Mouse (Mus musculus) gastrocnemius, postnatal 14 days (tissue): Measurements from ENCODE around the gene Fzd2. TPM values are rescaled to one million over a fixed set of nuclear protein-coding genes. Genes with fewer than 3 reads are reported as not detected.

ENCODE experiments used
- DNase-seq: peaks from one replicate; pipeline ENCODE4 v3.0.0; 2021; ENCODE audit warnings: mixed read lengths
- intact Hi-C: fragments of 180-260 bp; cut with DNase I; formaldehyde crosslinking; loops from one replicate; pipeline ENCODE4 v1.15.1; 2025; ENCODE audit warnings: low total_unique reads
- total RNA-seq, 2 experiments: library from RNA; stranded (reverse); gene quantifications; 2 replicates each; pipeline ENCODE4 v1.2.3; 2021

Gene Fzd2
- total RNA-seq, 2 experiments from 2014 or later, result 3.6 to 7.3 TPM

- intact Hi-C loops, result no loop called here
These were observed 4.5 kb downstream of the Fzd2 start for GRCm38 (mm10) chr11:102608691-102609090.

GRCm38 (mm10) chr11:102609483-102609882 is 5.3 kb downstream of the Fzd2 start:
- no peak for DNase-seq
- intact Hi-C loops, result no loop called here

More at GRCm38 (mm10) chr11:102608691-102609090, 4.5 kb downstream of the Fzd2 start:
- DNase-seq, result no peak

DNA sequence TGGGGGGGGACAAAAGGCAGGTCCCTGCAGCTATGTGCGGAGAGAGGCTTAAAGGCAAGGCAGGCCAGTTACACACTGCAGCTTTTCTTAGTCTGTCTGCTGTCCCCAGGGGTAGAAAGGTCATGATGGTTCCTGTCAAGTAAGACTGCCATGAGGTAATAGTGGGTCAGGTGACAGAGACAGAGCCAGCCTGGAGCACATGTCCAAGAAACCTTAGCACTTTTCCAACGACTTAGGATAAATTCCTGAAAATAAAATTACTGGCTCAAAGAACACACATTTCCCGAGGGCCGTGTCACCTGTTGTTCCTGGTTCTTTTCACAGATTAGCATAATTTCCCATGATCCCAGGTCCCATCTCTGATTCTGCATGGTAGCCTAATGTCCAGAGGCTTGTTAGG is 6.1 kb downstream of the Fzd2 start:
- intact Hi-C loops, result no loop called here
- DNase-seq, result no peak

DNA sequence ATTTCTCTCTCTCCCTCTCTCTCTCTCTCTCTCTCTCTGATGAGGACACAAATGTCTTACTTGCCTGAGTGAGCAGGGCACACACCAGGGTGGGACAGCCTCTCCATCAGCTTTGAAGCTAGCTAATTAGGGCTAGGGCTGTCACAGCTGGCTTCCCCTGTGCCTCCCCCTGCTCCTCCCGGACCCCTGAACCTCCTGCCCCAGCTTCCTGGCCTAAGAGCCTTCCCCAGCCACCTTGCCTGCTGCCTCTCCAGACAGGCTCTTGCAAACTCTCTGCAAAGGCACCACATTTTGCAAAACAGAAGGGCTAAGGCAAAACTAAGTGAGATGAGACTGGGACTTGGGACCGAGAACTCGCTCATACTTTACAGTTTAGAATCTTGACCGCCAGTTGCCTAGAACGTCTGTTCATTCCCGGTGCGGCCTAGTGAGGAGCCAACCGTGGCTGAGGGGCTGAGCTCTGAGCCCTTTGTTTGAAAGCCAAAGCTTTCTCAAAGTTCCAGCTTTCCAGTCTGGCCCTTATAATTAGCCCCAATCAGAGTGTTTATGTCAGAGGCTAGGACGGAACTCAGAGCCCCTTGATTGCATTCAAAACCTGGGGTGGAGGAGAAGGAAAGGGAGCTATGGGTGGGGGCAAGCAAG is 6.6 kb downstream of the Fzd2 start:
- intact Hi-C loops, result no loop called here
- DNase-seq, result no peak

GRCm38 (mm10) chr11:102611317-102611705 is 7.1 kb downstream of the Fzd2 start:
- intact Hi-C loops, result no loop called here

GRCm38 (mm10) chr11:102619449-102619848 is 15.3 kb downstream of the Fzd2 start:
- intact Hi-C loops, result no loop called here
- DNase-seq, result no peak

More at GRCm38 (mm10) chr11:102611317-102611705, 7.1 kb downstream of the Fzd2 start:
- no peak for DNase-seq

GRCm38 (mm10) chr11:102623876-102624789 is 19.9 kb downstream of the Fzd2 start:
- intact Hi-C loops, result no loop called here
- peak; percentile 69 for DNase-seq

- intact Hi-C loops, result no loop called here
- no peak for DNase-seq
These were observed 20.8 kb downstream of the Fzd2 start for GRCm38 (mm10) chr11:102624888-102625407.

DNA sequence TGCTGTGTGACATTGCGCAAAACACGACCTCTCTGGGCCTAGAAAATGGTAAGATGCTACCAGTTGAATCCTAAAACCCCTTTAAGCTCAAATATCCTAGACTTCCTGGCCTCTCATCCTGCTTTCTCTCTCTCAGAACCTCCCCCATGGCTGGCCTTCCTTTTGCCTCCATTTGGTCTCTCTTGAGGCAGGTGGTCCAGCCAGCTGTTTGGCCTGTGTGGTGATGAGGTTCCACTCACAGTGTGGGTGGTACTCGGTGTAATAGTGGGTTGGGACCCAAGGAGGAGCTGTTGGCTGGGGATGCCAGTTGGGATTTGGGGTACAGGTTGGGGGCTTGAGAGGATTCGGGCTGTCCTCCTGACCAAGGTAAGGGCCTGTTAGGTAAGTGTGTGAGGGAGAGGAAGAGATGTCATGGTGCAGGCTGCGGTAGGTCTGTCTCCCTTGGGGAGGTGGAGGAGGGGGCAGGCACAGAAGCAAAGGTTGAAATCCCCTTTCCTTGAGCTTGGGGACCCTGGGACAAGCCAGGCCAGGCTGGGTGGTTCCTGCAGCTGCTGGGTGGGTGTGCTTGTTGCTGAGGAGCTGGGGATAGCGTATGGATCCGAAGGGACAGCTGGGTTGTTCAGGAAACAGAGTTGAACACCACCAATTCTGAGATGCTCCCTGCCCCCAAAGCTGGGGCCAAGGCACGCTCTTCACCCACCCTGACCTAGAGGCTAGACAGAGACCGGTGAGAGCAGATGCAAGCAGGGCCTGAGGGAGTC is 23.2 kb downstream of the Fzd2 start:
- DNase-seq, result no peak
- intact Hi-C loops, result no loop called here

DNA sequence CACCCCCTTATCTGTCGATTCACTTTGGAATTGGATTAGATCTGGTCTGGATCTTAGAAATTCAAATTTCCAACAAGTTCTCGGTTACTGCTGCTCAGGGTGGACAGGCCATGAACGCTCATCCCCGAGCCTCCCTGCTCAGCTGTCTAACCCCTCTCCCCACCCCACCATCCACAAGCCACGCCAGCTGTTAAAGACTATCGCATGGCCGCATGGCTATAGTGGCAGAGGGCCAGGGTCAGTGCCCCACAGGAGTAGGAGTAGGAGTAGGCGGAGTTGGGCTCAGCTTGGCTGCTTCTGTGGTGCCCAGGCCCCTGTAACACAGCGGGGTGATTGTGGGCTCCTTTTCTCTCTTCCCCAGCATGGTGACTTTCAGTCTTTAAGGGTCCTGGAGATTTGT is 24.3 kb downstream of the Fzd2 start:
- intact Hi-C loops, result no loop called here
- DNase-seq, result peak; percentile 46

GRCm38 (mm10) chr11:102629375-102629774 is 25.2 kb downstream of the Fzd2 start:
- DNase-seq, result no peak
- intact Hi-C loops, result no loop called here

DNA sequence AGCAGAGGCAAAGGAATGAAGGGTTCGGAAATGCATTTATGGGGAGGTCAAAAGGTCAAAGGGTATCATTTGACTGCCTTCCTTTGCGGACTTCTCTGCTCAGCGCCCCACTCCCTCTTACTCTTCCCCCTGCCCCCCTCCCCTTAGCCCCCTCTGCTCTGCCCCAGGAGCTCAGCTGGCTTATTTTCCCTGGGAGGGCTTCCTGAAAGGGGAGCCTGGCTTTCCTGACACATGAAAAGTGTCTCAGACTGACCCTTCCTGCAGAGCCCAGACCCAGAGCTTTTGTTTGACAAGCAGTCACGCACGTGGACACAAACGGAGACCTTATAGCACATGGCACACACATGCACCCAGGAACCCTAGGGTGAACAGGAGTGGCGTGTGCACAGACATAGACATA is 26.5 kb downstream of the Fzd2 start:
- intact Hi-C loops, result no loop called here
- DNase-seq, result no peak

GRCm38 (mm10) chr11:102631203-102631602 is 27.0 kb downstream of the Fzd2 start:
- no peak for DNase-seq
- intact Hi-C loops, result no loop called here

DNA sequence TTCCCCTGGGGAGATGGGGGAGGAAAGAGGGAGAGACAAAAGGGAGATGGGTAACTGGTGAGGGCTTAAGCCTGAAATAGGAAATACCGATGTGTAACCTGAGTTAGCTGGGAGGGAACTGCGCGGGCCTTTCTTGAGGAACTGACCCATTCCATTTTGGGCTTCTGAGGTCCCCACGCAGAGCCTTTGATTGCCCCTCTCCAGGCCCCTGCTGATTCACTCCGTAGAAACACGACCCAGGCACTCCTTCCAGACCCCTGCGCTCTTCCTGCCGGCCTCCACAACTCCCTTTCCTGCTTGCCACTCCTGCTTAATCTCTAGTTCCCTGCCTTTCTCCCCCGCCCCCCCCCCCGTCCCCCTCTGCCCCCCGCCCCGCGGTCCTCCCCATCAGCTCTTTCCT is 28.5 kb downstream of the Fzd2 start:
- intact Hi-C loops, result no loop called here
- no peak for DNase-seq

DNA sequence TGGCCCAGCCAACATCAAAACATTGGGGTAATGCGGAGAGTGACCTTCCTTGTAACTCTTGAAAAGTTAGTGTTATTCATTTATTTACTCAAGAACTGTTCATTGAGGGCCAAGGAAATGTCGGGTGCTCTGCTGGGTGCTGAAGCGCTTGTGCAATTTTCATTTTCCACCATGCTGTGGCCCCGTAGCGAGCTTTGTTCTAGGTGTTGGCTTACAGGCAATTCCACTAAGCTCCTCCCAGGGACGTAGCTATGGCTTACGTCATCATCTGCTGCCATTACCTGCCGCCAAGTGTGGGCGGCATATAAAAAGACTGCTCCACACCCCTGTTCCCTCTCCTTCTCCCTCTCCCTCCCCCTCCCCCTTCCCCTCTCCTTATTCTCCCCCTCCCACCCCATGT is 29.2 kb downstream of the Fzd2 start:
- DNase-seq, result no peak
- intact Hi-C loops, result no loop called here

- peak; percentile 77 for DNase-seq
- intact Hi-C loops, result no loop called here
These were observed 32.7 kb downstream of the Fzd2 start for GRCm38 (mm10) chr11:102636887-102637286.

DNA sequence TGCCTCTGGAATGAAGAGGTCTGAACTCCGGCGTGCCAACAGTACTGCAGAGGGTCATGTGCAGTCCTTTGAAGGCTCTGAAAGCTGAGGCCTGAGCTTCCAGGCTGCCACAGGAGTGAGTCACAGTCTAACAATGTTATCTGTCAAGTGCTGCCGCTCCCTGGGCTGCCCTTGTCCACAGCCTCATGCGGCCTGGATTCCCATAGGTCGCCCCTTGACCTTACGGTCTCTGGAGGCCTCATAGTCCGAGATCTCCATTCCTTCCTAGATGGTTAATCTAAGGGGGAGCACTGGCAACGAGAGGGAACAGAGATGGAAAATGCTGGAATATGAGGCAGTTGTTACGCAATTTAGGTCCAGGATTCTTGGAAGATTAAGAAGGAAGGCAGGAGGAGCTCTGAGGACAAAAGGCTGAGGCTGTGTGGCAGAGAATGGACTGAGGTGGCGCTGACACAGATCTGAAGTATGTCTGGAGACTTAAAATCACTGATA is 39.7 kb downstream of the Fzd2 start:
- peak; percentile 35 for DNase-seq
- intact Hi-C loops, result no loop called here

- intact Hi-C loops, result no loop called here
- no peak for DNase-seq
These were observed 42.0 kb downstream of the Fzd2 start for GRCm38 (mm10) chr11:102646226-102646625.

DNA sequence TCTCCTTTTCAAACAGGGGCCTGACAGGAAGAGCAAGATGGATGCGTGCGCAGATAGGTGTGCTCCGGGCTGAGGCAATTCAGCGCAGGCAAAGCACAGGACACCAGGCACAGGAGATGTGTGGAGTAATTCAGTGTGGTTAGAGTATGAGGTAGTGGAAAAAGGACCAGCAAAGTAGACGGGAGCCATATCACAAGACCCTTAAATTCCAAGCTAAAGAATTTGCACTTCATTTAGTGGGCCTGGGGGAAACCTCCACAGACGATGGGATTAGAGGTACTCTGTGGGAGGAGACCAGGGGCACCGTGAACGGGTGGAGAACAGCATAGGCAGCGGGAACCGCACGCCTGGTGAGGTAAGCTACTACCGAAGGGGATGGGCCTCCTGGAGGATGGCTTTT is 43.7 kb downstream of the Fzd2 start:
- intact Hi-C loops, result no loop called here
- no peak for DNase-seq

- peak; percentile 71 for DNase-seq
- intact Hi-C loops, result loop anchor here (5.0 to 10.0 kb wide), 2 partner anchors 74 to 167 kb away; partner anchors contain the start of gene Gm11627
These were observed 47.2 kb downstream of the Fzd2 start for GRCm38 (mm10) chr11:102651381-102651780.
